Mouse (Mus musculus): ENCODE measurements around the gene Krtap7-1. TPM values are rescaled to one million over a fixed set of nuclear protein-coding genes. Genes with fewer than 3 reads are reported as not detected.

Krtap7-1 gene
- total RNA-seq, 2 experiments from 2014 or later: not detected

Other genes with a start within 250 kb of the Krtap7-1 start
- gene Krtap21-1, start 104.5 kb downstream of the Krtap7-1 start, total RNA-seq (2021): not detected
- not detected for gene Krtap6-2, start 88.2 kb downstream of the Krtap7-1 start, total RNA-seq (2021)
- gene Krtap8-1, start 20.4 kb downstream of the Krtap7-1 start, total RNA-seq (2021): not detected
- not detected for gene Krtap11-1, start 62.9 kb upstream of the Krtap7-1 start, total RNA-seq (2021)